Mouse (Mus musculus): ENCODE data around the gene Chad. TPM values are rescaled to one million over a fixed set of nuclear protein-coding genes. Genes with fewer than 3 reads are reported as not detected.

The Chad gene
- polyA plus RNA-seq, 1 experiment from 2014 or later, result 0.49 TPM

DNA sequence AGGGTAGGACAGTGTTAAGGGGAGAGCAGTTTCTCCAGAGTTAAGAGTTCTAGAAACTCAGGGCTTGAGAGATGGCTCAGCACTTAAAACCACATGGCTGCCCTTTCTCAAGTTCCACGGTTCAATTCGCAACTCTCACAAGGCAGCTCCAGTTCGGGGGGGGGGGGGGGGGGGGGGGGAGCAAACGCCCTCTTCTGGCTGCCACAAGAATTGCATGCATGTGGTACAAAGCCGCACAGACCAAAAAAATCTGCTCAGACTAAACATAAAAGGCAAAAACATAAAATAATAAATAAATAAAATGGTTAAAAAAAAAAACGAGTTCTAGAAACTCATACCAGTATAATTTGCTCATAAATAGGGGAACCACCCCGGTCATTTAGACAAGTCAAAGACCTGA lies 9.7 kb downstream of the Chad start:
- 0 out of 2 replicates have a peak, but pooled peaks cover 2% of the 10 kb centered on the region for H3K4me1 ChIP-seq (replicated peaks; ENCODE audit: control insufficient read depth, insufficient read depth, low read length)
- no peak for ATAC-seq (ENCODE audit: low FRiP score)
- H3K36me3 ChIP-seq (ENCODE audit: control insufficient read depth, insufficient read depth, low read length), result no peaks in the 10 kb centered on the region
- DNase-seq (ENCODE audit: low spot score), result no peak
- no peak overlapping the region for H3K4me3 ChIP-seq (ENCODE audit: low read depth, low read length)
- no peaks in the 10 kb centered on the region for H3K9me3 ChIP-seq (ENCODE audit: control insufficient read depth, low read length)
- H3K27ac ChIP-seq (ENCODE audit: low read depth, low read length), result no peak overlapping the region
- 28% methylated on average over 6 of the region's 7 CpGs for WGBS
- no peaks in the 10 kb centered on the region for H3K27me3 ChIP-seq (ENCODE audit: control insufficient read depth, insufficient read depth, low read length)
- H3K4me2 ChIP-seq (replicated peaks; ENCODE audit: low read depth, low read length), result no peak overlapping the region
- no peak overlapping the region for H3K9ac ChIP-seq (ENCODE audit: low read depth, low read length)

DNA sequence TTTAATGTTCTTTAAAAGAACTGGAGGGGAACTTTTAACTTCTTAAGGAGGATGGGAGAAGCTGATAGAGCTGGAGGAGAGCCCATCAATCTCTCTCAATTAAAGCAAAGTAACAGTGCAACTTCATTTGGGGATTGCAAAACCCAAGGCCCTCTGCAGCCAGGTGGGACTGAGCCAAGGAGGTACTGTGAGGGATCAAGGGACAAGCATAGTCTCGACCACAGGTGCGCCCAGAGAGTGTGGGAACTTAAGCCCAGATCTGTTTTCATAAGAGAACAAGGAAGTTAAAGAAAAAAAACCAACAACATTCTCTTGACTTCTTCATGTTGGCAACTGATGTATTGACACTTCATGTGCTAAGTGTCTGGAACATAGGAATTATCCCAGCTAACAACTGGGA lies 10.2 kb downstream of the Chad start:
- Histone ChIP-seq H3K9me3 (ENCODE audit: control insufficient read depth, low read length) (no peaks in the 10 kb centered on the region), H3K27ac (ENCODE audit: low read depth, low read length) (no peak overlapping the region), H3K4me2 (replicated peaks; ENCODE audit: low read depth, low read length) (no peak overlapping the region), H3K9ac (ENCODE audit: low read depth, low read length) (no peak overlapping the region), H3K36me3 (ENCODE audit: control insufficient read depth, insufficient read depth, low read length) (no peaks in the 10 kb centered on the region), H3K4me3 (ENCODE audit: low read depth, low read length) (no peak overlapping the region), H3K27me3 (ENCODE audit: control insufficient read depth, insufficient read depth, low read length) (no peaks in the 10 kb centered on the region), H3K4me1 (replicated peaks; ENCODE audit: control insufficient read depth, insufficient read depth, low read length) (0 out of 2 replicates have a peak, but pooled peaks cover 2% of the 10 kb centered on the region)
- ATAC-seq (ENCODE audit: low FRiP score) (no peak), DNase-seq (ENCODE audit: low spot score) (no peak)
- WGBS, result 70% methylated on average over 2 of the region's 2 CpGs

DNA sequence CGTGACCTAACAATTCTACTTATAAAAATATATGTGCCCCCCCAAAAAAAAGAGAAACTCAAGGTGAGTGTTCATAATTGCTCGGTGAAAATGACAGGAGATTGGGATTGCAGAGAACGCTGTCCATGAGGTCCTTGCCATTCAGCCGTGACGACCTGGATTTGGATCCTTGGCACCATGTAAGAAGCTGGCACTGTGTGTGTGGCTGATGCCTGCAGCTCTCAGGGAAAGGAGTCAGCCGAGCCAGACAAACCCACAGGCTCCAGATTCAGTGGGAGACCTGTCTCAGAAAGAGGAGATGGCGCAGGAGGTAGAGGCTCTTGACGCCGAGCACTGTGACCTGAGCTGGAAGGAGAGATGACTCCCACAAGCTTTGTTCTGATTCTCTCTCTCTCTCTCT lies 11.5 kb downstream of the Chad start:
- H3K27me3 ChIP-seq (ENCODE audit: control insufficient read depth, insufficient read depth, low read length), result no peaks in the 10 kb centered on the region
- no peaks in the 10 kb centered on the region for H3K36me3 ChIP-seq (ENCODE audit: control insufficient read depth, insufficient read depth, low read length)
- H3K27ac ChIP-seq (ENCODE audit: low read depth, low read length), result no peak overlapping the region
- no peak for DNase-seq (ENCODE audit: low spot score)
- no peak for ATAC-seq (ENCODE audit: low FRiP score)
- no peak overlapping the region for H3K4me2 ChIP-seq (replicated peaks; ENCODE audit: low read depth, low read length)
- 89% methylated on average over 9 of the region's 9 CpGs for WGBS
- H3K4me1 ChIP-seq (replicated peaks; ENCODE audit: control insufficient read depth, insufficient read depth, low read length), result no peaks in the 10 kb centered on the region
- no peak overlapping the region for H3K9ac ChIP-seq (ENCODE audit: low read depth, low read length)
- no peaks in the 10 kb centered on the region for H3K9me3 ChIP-seq (ENCODE audit: control insufficient read depth, low read length)
- H3K4me3 ChIP-seq (ENCODE audit: low read depth, low read length), result no peak overlapping the region

DNA sequence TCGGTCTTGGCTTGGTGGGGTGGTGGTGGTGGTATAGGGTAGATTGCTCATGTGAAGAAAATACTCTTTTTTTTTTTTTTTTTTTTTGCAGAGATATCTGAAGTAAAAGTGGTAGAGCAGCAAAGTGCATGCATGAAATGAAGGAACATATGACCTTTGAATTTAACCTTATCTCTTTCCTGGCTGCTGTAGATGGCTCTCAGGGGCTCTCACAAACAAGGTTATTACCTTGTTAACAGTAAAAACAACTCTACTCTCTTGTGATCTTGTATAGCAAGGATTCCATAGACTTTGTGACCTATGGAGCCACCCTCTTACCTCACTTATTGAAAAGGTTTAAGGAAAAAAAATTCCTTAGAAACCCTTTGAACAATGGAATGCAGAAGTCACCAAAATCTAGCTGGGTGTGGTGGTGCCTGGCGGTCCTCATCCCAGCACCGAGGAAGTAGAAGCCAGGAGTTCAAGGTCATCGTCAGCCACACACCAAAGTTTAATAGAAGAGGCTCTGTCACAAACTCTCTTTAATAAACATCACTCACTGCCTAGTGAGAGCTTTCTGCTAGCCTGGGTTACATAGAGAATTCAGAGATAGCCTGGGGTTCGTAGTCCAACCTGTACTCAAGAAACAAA lies 15.4 kb downstream of the Chad start:
- DNase-seq (ENCODE audit: low spot score), result no peak
- no peaks in the 10 kb centered on the region for H3K27me3 ChIP-seq (ENCODE audit: control insufficient read depth, insufficient read depth, low read length)
- H3K9ac ChIP-seq (ENCODE audit: low read depth, low read length), result no peak overlapping the region
- no peak for ATAC-seq (ENCODE audit: low FRiP score)
- no peaks in the 10 kb centered on the region for H3K36me3 ChIP-seq (ENCODE audit: control insufficient read depth, insufficient read depth, low read length)
- no peak overlapping the region for H3K27ac ChIP-seq (ENCODE audit: low read depth, low read length)
- no peaks in the 10 kb centered on the region for H3K4me1 ChIP-seq (replicated peaks; ENCODE audit: control insufficient read depth, insufficient read depth, low read length)
- H3K9me3 ChIP-seq (ENCODE audit: control insufficient read depth, low read length), result no peaks in the 10 kb centered on the region
- no peak overlapping the region for H3K4me2 ChIP-seq (replicated peaks; ENCODE audit: low read depth, low read length)
- WGBS, result 93% methylated on average over 5 of the region's 5 CpGs
- H3K4me3 ChIP-seq (ENCODE audit: low read depth, low read length), result no peak overlapping the region

DNA sequence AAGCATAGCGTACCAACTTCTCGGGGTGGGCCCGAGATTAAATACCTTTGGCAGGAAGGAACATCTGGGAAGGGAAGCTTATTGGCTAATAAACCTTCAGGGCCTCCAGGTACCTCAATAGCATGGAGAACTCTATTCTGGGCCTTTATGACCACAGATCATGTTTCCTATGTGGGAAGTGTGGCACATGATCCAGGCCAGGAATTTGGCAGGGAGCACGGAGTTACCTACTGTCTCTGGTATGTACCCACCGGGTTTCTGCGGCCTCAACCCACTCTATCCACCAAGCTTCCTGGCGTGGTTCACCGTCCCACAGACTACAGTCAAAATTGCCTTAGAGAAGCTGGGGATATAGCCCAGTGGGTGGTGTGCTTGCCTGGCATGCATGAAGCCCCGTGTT lies 20.2 kb downstream of the Chad start:
- ATAC-seq (ENCODE audit: low FRiP score) (no peak), DNase-seq (ENCODE audit: low spot score) (no peak)
- Histone ChIP-seq H3K9me3 (ENCODE audit: control insufficient read depth, low read length) (no peaks in the 10 kb centered on the region), H3K4me2 (replicated peaks; ENCODE audit: low read depth, low read length) (no peak overlapping the region), H3K9ac (ENCODE audit: low read depth, low read length) (no peak overlapping the region), H3K4me3 (ENCODE audit: low read depth, low read length) (no peak overlapping the region), H3K36me3 (ENCODE audit: control insufficient read depth, insufficient read depth, low read length) (no peaks in the 10 kb centered on the region), H3K4me1 (replicated peaks; ENCODE audit: control insufficient read depth, insufficient read depth, low read length) (no peaks in the 10 kb centered on the region), H3K27ac (ENCODE audit: low read depth, low read length) (no peak overlapping the region), H3K27me3 (ENCODE audit: control insufficient read depth, insufficient read depth, low read length) (no peaks in the 10 kb centered on the region)
- WGBS, result 97% methylated on average over 9 of the region's 9 CpGs

DNA sequence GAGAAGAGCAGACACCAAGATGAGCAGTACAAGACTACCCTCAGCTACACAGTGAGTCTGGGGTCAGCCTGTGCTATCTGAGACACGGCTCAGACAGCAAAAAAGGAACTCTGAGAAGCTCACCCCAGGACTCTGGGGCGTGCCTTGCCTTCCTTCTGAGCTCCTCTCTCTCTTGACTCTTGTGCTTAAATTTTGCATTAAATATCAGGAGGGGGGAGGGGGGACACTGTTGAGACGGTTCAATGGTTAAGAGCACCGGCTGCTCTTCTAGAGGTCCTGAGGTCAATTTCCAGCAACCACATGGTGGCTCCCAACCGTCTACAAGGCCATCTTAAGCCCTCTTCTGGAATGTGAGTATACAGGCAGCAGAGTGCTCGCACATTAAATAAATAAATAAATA lies 22.7 kb downstream of the Chad start:
- 65% methylated on average over 6 of the region's 6 CpGs for WGBS
- Histone ChIP-seq H3K27ac (ENCODE audit: low read depth, low read length) (no peak overlapping the region), H3K9me3 (ENCODE audit: control insufficient read depth, low read length) (no peaks in the 10 kb centered on the region), H3K4me2 (replicated peaks; ENCODE audit: low read depth, low read length) (no peak overlapping the region), H3K36me3 (ENCODE audit: control insufficient read depth, insufficient read depth, low read length) (no peaks in the 10 kb centered on the region), H3K4me1 (replicated peaks; ENCODE audit: control insufficient read depth, insufficient read depth, low read length) (peaks cover 2% of the 10 kb centered on the region; the same call in 1 of the 2 replicates), H3K9ac (ENCODE audit: low read depth, low read length) (no peak overlapping the region), H3K27me3 (ENCODE audit: control insufficient read depth, insufficient read depth, low read length) (no peaks in the 10 kb centered on the region), H3K4me3 (ENCODE audit: low read depth, low read length) (no peak overlapping the region)
- no peak for DNase-seq (ENCODE audit: low spot score)
- no peak for ATAC-seq (ENCODE audit: low FRiP score)

DNA sequence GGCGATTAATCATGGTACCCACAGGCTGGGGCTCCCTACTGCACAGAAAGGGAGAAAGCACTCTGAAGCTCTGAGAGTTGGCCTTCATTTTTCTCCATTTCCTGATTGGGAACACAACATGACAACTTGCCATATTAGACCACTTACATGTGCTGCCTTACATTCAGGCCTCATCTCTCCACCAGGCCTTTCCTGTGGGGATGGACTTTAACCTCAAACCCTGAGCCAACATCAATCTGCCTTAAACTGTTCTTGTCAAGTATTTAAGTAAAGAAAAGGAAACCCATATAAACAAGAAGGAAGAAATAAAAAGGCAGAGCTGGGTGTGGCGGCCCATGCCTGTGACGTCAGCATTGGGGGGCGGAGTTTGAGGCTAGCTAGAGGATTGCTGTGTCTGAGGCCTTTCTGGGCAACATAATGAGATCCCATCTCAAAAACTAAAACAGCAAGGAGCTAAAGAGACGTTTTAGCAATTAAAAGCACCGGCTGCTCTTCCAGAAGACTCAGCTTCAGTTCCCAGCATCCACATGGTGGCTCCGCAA lies 31.5 kb downstream of the Chad start:
- DNase-seq (ENCODE audit: low spot score), result no peak
- ATAC-seq (ENCODE audit: low FRiP score), result no peak
- no peaks in the 10 kb centered on the region for H3K27me3 ChIP-seq (ENCODE audit: control insufficient read depth, insufficient read depth, low read length)
- H3K36me3 ChIP-seq (ENCODE audit: control insufficient read depth, insufficient read depth, low read length), result no peaks in the 10 kb centered on the region
- H3K27ac ChIP-seq (ENCODE audit: low read depth, low read length), result no peak overlapping the region
- WGBS, result 72% methylated on average over 7 of the region's 7 CpGs
- 0 out of 2 replicates have a peak, but pooled peaks cover 2% of the 10 kb centered on the region for H3K4me1 ChIP-seq (replicated peaks; ENCODE audit: control insufficient read depth, insufficient read depth, low read length)
- H3K9ac ChIP-seq (ENCODE audit: low read depth, low read length), result no peak overlapping the region
- no peak overlapping the region for H3K4me2 ChIP-seq (replicated peaks; ENCODE audit: low read depth, low read length)
- H3K4me3 ChIP-seq (ENCODE audit: low read depth, low read length), result no peak overlapping the region
- no peaks in the 10 kb centered on the region for H3K9me3 ChIP-seq (ENCODE audit: control insufficient read depth, low read length)

DNA sequence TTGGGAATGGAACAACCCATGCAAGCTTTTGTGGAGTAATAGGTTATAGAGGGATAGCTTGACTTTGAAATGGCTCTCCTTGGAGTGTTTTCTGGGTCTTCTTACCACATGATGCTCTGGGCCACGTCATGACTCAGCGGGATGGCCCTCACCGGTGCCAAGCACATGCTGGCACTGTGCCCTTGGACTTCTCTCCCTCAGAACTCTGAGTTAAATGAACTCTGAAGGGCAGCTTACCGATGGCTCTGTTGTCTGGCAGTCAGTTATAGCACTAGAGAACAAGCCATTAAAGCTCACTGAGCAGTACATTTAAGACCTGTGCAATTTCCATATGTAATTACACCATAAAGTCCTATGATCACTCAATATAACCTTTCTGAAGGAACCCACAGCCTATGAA lies 32.5 kb downstream of the Chad start:
- Histone ChIP-seq H3K4me3 (ENCODE audit: low read depth, low read length) (no peak overlapping the region), H3K4me2 (replicated peaks; ENCODE audit: low read depth, low read length) (no peak overlapping the region), H3K27me3 (ENCODE audit: control insufficient read depth, insufficient read depth, low read length) (no peaks in the 10 kb centered on the region), H3K36me3 (ENCODE audit: control insufficient read depth, insufficient read depth, low read length) (no peaks in the 10 kb centered on the region), H3K27ac (ENCODE audit: low read depth, low read length) (no peak overlapping the region), H3K9me3 (ENCODE audit: control insufficient read depth, low read length) (no peaks in the 10 kb centered on the region), H3K4me1 (replicated peaks; ENCODE audit: control insufficient read depth, insufficient read depth, low read length) (no peaks in the 10 kb centered on the region), H3K9ac (ENCODE audit: low read depth, low read length) (no peak overlapping the region)
- ATAC-seq (ENCODE audit: low FRiP score) (no peak), DNase-seq (ENCODE audit: low spot score) (no peak)
- WGBS, result 95% methylated on average over 4 of the region's 4 CpGs

DNA sequence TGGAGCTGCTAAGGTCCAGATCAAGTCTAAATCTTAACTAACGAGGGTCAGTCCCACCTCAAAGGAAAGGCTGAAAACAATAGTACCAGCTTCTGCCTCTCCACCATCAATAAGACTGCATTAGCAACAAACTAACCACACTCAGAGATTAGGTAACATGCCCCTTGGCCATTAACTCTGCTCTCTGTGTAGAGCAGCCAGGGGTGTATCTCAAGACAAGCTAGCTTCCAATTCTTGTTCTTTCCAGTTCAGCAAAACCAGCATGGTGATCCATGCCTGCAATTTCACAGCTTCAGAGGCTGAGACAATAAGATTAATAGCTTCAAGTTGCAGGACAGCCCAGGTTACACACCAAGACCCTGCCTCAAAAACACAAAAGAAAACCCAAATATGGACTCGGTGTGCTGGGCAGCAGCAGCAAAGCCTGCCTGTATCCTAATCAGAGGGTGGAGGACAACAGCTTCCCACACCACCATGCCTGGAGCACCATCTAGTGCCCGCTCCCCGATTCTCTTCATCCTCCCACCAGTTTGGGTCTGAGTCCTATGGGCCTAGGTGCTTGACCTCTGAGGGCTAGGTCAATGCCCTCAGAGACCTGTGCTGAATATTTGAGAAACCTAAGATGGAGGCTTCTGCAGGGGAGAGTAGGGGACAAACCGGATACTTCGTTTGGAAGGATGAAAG lies 33.7 kb downstream of the Chad start:
- WGBS, result 75% methylated on average over 6 of the region's 6 CpGs
- no peaks in the 10 kb centered on the region for H3K4me1 ChIP-seq (replicated peaks; ENCODE audit: control insufficient read depth, insufficient read depth, low read length)
- no peak overlapping the region for H3K27ac ChIP-seq (ENCODE audit: low read depth, low read length)
- no peaks in the 10 kb centered on the region for H3K9me3 ChIP-seq (ENCODE audit: control insufficient read depth, low read length)
- no peaks in the 10 kb centered on the region for H3K27me3 ChIP-seq (ENCODE audit: control insufficient read depth, insufficient read depth, low read length)
- no peaks in the 10 kb centered on the region for H3K36me3 ChIP-seq (ENCODE audit: control insufficient read depth, insufficient read depth, low read length)
- ATAC-seq (ENCODE audit: low FRiP score) (no peak), DNase-seq (ENCODE audit: low spot score) (no peak)
- no peak overlapping the region for H3K4me2 ChIP-seq (replicated peaks; ENCODE audit: low read depth, low read length)
- no peak overlapping the region for H3K4me3 ChIP-seq (ENCODE audit: low read depth, low read length)
- H3K9ac ChIP-seq (ENCODE audit: low read depth, low read length), result no peak overlapping the region
